Mouse (Mus musculus): ENCODE results near the gene Cdk5.

- TF ChIP-seq CTCF (IDR thresholded peaks at IDR 0.05; ENCODE audit: low read depth) (peak; percentile 3; the same call in 1 of the 2 replicates), EP300 (IDR thresholded peaks at IDR 0.05; ENCODE audit: low read depth) (no peak)
Measured at GRCm38 (mm10) chr5:24452691-24453233, 29.4 kb upstream of the Cdk5 start.
